Mouse (Mus musculus): ENCODE results near the gene Jak1.

The Jak1 gene

DNA sequence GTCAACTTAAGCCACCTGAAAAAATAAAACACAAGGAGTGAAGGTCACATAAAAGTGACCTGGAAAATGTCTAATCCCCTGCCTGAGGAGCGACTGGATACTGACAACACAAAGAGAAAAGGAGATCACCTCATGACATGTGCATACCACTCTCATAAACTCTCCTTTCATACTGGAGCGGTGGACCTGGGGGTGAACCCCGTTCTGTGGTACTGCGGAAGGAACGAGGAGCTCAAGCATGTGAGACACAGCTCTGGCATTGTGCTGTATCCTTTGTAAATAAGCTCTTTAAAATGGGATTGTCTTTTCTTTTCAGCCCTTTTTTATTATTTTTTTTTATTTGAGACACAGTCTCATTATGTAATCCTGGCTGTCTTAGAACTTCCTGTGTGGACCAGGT is 84.4 kb downstream of the Jak1 start:
- no peak for DNase-seq

DNA sequence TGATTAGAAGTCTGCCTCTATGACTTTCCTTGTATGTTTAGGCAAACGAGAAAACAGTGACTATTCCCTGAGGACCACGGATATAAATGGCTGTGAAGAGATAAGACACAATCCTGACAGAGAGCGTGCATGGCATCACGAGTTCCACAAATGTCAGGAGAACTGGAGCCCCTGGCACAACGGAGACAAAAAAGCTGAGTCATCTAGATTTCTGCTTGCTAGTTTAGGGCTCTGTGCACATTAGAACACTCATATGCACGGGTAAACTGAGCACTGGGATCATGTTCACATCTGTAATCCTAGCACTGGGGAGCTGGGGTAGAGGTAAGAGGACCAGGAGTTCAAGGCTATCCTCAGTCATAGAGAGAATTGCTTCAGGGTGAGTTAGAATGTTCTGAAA is 85.2 kb downstream of the Jak1 start:
- DNase-seq: no peak

DNA sequence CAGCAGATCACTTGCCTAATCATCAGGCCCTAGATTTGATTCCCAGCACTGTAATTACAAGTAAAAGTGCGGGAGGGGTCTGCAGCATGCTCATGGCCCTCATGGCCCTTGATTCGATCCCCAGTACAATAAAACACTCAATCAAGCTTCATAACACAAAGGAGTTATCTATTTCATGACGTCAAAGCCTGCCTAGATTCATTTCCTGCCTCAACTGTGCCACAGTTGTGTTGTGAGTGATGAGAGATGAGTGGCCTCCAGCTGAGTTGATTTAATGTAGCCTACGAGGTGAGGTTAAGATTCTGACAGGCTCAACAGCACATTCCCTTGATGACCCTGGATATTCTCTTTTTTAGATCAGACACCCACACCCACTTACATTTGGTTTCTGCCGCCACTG is 86.0 kb downstream of the Jak1 start:
- no peak for DNase-seq

DNA sequence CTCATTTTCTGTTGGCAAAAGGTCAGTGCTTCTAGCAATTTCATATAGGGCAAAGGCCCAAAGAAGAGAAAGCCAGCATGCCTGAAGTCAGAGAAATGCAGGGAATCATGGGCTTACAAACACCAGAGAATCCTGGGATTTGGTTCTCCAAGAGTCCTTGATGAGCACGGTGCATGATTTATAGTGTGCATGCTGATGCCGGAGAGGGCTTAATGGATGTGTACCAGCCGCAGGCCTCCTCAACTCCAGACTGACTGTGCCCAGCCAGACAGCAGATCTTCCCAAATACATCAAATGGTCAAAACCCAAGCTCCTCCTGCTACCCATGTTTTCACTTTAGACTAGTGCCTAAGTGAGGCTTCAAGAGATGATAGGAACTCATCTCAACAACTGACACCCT is 87.3 kb downstream of the Jak1 start:
- no peak for DNase-seq

DNA sequence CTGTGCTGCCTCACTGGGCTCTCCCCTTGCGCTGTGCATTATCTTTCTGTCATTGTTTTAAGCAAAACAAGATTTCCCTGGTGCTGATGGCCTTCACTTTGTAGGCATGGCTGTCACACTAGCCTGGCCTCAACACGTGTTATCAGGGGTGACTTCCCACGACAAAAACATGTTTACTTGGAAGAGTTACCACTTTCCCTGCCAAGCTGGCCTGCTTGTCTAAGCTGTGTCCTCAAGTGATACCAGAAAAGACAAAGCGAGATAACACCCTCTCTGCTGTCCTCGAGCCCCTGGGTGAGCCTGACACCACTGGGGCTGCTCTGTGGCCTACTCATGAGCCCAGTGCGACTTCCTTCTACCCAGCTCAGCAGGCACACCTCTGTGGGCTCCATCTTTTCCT is 89.0 kb downstream of the Jak1 start:
- no peak for DNase-seq

DNA sequence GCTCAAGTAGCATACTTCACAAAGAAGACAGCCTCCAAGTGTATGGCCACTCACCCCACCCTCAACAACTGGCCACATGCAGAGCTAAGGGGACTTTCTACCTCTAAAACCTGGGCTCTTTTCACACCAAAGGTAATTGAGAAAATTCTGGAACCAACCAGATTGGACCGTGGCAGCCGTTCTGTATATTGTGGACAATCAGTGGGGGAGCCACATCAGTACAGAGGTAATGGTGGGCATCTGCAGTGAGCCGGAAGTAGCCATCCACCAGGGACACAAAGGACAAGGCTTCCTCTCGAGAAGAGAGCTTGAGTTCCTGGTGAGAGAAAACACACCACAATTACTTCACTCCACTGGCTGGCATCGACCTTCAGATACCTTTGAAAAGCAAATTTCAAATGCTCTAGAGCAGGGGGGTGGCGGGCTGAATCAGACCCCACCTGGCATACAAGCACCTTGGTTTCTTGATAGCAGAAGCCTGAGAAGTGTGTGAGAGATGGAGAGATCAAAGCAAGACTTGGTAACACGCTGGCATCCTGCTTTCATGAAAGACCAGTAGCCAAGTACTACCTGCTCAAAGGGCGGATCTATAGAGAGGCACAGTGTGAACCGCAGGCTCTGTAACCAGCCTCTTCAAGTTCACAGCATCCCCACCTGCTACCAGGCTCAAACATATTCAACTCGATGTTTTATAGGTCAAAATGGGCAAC is 90.0 kb downstream of the Jak1 start:
- DNase-seq: peak; percentile 48

DNA sequence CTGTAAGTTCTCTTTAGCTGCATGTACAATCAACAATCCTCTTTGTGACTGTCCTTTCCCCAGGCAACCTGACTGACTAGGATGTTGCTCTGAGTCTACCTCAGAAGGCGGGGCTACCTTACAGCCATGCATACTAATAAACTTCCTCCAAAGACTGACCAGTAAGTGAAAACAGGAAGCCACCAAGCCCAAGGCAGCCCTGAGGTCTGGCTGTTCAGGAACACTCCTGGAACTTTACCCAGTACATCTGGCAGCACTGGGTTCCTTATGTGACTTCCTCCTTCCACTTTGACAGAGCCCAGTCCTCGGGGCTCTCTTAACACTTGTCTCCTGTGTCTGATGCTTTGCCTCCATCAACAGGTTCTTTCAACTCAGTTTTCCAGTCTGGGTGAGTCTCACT is 92.3 kb downstream of the Jak1 start:
- DNase-seq: no peak

DNA sequence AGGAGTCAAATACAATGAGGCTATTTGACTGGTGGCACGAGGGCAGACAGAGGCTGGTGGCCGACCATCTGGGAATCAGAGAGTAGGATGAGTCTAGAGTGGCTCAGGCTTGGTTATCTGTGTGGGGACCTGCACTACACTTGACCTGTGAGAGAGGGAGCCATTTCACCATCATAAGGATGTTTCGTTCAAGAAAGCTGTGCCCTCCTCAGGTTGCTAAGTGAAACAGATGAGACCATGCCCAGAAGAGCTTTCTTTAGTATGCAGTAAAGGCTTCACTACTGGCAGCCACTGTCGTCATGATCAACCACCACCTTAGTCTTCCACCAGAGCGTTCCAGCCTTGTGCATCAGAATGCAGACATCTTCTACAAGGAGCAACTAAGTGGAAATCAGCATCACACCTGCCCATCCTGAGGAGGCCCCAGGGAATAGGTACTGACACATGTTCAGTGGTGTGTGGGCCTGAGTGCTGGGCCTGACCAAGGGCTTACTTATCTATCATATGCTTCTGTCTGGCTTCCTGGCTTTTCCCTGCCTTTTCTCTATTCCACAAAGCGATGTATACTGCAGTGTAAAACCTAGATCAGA is 96.8 kb downstream of the Jak1 start:
- DNase-seq: peak; percentile 69

DNA sequence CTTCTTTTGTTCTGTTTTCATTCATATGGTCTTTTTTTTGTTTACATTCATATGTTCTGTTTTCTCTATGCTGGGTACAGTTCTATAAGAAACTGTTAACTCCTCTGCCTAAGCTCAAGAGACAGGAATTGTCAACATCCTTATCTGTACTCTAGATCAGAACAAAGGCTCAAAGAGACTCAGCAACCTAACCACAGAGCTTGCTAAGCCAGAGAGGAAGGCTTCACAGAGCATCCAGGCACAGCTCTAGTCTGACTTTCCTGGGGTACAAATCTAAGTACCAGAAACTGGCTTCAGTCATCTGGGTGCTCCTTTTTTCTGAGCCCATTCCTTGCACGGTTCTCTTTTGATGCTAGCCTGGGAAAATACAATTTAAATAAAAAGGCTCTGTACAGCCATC is 97.3 kb downstream of the Jak1 start:
- DNase-seq: peak; percentile 48

DNA sequence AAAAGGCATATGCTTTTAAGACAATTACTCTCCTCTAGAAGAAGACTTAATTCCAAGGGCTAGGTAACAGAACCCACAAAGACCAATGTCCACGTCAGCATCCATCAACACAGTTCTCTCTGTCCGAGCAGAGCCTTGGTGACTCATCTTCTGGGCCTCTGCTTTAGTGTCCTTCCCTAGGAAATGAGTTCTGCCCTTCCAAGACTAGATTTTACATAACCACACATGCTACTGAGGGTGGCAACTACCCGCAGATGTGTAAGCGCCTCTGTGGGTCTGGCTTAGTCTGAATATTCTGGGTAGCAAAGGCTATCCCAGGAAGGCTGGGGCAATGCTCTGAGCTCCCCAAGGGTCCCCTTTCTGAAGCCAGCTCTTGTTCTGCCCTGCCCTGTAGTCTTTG is 99.3 kb downstream of the Jak1 start:
- no peak for DNase-seq

DNA sequence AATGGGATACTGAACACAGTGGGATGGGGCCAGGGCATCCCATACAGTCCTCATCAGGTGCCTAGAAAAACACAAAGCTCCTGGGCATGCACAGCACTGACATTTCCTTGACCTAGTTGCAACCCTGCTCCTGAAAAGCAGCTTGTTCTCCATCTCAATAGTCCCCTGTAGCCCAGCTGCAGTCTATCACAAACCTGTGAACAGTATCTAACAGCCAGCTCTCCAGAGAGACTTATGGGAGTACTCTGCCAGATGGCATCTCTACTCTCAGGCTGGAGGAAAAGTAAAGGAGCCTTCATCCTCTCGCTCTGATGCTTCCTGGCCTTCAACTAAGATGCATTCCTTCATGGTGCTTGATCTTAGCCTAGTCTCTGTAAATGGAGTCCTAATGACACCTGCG is 100.4 kb downstream of the Jak1 start:
- no peak for DNase-seq

DNA sequence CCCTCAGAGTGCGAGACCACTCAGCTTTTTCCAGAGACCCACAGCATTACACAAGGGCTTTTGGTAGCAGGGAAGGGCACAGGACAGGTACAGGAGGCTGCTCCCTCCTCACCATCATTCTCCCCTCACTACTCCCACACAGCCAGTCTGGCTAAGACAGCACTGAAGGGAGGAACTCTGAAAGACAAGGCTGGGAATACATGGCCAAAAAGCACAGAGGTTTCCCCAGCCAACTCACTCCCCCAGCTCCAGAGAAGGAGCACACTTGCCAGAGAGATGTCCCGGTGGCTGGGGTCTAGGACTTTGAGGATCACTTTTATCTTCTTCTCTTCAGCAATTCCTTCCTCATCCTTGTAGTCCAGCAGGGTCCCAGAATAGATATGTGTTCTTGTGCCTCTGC is 100.9 kb downstream of the Jak1 start:
- no peak for DNase-seq

DNA sequence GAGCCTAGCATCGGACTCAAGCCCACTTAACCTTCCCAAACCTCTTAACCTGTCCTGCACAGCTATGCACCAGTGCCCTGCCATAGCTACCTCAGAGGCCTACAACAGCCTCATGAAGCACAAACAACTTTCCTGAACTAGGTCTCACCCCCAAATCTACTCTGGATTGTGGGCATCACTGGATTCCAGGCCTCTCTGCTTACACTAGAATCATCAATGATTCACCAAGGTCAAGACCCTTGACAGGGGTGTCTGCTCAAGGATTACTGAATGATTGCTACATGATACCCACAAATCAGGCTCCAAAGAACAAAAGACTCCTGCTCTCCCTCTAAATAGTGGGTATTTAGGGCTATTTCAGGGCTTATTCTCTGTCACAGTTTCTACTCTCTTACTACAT is 104.3 kb downstream of the Jak1 start:
- no peak for DNase-seq

DNA sequence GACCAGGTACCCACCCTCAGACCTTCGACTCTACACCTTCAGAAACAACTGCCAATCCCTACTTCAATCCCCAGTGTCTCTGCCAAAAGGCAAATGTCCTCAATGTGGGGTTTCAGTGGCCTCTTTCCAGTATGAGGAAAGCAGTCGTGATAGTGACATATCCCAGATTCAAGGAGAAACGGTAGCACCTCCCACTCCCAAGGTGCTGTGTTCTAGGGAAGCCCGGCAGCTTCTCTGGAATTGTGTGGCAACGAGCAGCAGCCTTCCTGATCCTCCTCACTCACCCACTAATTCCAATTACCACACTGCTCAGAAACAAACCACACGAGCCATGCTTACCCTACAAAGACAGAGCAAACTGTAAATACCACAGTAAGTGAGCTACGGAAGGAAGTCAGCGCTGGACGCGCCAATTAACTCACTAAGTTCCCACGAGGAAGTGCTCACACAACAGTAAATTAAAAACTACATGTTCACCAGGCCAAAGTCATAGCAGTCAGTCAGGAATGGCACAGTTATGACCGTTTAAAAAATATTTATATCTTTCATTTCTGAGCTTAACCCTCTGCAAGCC is 105.8 kb downstream of the Jak1 start:
- DNase-seq: no peak

DNA sequence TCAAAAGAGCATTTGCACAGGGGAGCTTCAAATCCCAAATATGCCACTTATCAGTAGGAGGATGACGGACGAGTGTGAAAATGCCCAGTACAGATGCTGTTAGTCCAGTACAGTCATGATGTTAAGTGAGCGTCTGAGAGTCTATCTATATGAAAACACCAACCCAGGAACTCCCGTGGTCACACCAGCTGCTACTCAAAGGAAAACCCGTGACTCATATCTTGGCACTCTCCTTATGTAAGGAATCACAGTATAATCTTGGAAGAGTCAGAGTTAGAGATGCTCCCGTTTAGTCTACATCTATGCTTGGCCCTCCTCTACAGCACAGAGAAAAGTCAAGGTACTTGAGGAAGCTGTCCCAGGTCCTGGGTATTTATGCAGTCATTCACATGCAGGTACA is 106.8 kb downstream of the Jak1 start:
- no peak for DNase-seq

DNA sequence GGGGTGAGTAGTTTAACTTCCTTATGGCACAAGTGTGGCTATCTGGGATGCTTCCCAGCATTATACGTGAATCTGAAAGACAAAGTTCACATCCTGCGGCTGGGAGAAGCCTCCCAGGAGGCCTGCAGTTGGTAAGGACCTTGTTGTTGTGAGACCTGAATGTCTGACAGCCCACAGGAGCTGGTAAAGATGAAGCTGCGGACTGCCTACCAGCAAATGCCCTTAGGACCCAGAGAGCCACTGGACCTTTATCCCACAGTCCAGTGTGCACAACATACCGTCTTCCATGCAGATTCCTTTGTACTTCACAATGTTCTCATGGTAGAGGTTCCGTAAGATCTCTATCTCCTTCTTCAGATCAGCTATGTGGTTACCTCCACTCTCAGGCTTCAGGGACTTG is 107.6 kb downstream of the Jak1 start:
- no peak for DNase-seq

DNA sequence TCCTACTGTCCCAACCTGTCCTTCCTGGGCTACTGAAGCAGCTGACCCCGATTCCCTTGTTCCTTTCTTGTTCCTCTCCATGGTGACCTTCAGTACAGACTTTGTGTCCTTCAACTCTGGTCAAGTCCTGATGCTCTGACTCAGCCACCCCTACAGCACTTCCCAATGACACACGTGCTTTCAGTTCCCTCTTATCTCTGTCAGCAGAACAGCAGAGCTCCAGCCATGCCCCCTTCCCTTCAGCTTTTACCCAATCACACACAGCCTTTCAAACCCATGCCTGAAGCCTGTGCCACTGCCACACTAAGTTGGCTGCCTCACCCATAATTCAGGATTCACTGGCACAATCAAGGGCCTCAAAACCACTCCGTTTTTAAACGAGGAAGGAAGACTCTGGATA is 109.5 kb downstream of the Jak1 start:
- no peak for DNase-seq

DNA sequence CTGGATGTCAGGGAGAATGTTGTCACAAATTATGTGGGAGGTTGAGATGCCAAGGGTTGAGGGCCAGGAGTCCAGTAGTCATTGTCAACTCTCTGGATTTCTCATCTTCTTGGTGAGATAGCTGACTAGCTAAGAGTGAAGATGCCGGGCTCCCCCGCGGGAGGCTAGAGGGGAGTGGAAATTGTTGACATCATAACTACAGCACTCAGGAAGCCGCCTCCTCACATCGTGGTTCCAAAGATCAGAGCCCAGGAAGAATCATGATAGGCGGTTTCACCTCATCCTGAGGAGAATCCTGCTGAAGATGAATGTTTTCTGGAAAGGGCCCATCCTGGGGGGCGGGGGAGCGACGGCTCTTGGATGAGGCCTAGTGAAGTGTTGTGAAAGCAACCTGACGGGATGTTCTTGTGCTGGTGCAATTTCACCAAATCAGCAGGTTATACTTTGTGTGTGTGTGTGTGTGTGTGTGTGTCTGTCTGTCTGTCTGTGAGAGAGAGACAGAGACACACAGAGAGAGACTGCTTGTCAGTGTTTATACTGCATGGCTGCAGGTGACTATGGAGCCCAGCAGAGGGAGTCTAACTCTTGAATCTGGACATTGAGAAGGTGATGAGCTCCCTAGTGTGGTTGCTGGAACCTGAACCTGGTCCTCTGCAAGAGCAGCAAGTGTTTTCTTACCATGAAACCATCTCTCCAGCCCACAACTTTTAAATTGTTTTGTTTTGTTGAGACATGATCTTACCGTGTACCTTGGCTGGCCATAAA is 118.0 kb downstream of the Jak1 start:
- no peak for DNase-seq

DNA sequence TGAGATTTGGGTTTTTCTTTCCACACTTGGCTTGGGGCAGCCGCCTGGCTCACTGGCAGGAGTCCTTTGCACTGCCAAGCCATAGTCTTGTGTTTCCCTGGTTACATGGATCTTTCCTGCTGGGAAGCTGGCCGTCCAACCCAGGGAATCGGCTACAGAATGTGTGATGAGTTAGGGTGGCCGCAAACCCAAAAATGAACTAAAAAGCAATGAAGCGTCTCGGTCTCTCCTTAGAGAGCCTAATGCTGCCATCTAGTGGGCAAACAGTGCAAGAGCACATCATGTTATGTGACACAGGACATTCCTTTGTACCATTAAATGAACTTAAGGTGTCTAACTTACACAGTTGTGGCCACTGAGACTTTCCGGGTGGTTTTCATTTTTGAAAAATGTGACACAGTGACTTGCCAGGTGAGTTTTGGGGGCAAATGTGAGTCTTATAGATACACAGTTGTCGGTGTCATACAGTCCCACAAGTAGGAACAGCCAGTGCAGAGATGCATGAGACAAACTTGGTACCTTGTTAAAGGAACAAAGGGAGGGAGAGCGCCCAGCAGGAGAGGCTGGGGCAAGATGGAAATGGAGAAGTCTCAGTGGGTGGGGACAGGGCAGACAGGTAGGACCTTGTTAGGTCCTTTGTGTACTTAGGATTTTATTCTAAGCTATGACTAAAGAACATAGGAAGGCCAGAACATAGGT is 118.9 kb downstream of the Jak1 start:
- peak; percentile 70 for DNase-seq

DNA sequence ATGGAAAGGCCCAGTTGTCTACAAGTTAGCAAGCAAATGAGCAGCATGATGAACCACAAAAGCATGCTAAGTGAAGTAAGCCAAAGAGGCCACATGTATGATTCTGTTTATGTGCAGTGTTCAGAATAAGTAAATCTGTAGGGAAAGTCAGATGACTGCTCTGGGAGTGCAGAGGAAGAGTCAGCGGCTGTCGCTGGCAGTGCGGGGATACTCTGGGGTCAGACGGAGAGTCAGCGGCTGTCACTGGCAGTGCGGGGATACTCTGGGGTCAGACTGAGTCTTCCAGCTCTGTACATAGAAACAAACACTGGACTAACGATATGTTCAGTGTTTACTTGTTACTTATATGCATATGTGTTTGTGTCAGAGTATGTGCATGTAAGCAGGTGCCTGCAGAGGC is 120.3 kb downstream of the Jak1 start:
- no peak for DNase-seq

DNA sequence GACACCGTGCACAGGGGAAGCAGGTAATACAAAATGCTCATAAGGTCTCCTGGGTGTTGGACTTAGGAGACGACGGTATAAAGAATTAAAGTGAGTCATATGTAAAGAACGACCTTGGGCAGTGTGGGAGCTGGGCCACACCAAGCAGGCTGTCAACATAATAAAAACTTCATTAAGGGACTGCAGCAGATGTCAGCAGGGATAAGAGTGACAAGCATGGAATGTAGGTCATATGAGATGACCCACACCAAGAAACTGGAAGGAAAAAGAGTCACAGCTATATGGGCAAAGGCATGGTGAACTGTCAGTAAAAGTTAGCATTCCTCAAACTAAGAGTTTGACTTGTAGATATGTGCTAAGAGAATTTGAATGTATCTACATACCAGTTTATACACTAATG is 120.7 kb downstream of the Jak1 start:
- no peak for DNase-seq

DNA sequence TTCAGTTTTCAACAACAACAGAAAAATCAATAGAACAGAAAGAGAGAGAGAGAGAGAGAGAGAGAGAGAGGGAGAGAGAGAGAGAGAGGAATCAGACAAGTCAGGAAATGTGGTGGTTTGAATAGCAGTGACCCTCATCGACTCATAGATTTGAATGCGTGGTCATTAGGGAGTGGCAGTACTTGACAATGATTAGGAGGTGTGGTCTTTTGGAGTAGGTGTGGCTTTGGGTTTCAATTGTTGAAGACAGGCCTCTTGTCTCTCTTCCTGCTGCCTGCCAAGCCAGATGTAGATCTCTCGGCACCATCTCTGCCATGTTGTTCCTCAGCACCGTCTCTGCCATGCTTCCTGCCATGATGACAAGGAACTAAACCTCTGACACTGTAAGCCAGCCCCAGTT is 121.2 kb downstream of the Jak1 start:
- no peak for DNase-seq

DNA sequence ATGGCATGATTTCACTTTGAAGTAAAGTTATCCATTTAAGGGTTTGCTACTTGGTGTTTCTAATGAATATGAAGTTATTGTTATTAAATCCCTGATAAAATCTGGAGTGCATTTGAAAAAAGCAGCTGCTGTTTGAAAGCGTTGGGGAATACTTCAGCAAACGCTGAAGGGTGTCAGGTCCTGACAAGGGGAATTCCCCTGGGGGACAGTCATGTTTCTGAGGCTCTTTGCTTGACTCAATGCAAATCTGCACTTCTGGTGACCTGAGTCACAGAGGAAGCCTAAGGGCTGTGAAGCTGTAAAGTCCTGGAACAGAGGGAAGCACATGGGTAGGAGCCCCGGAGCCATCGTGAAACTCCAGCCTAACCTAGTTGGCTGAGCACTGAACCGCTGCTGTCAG is 123.3 kb downstream of the Jak1 start:
- no peak for DNase-seq

DNA sequence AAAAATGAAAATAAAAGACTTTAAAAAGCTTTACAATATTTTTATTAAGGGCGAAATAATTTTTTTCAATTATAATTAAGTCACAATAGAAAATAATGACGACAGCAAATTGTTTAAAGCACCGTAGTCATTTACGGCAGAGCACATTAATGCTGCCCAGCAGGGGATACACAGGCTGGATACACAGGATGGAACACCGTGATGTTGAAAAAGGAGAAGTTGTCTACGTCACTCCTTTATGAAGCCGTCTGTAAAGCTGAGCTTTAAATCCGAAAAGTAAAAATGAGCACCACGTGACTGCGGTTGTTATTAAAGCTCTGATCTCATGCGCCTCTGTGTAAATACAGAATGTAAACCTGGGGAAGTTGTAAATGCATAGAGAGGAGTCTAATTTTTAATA is 127.1 kb downstream of the Jak1 start:
- DNase-seq: no peak
